Mouse (Mus musculus): ENCODE data around the gene Kmt2d.
"Not testable (repeated sequence)": the region's sequence is repeated elsewhere in the genome, so short reads cannot be mapped to it uniquely, and the experiment has no call there.

Kmt2d gene

GRCm38 (mm10) chr15:98871070-98871915 lies at the start of gene Kmt2d:
TSS of gene Kmt2d (minus strand) at chr15:98871204.
- DNase-seq (ENCODE audit: low read depth, low spot score): peak; percentile 62

- not testable (repeated sequence) for DNase-seq (ENCODE audit: low read depth, low spot score)
These were observed 47.5 kb upstream of the Kmt2d start for GRCm38 (mm10) chr15:98918499-98918895.

- DNase-seq (ENCODE audit: low read depth, low spot score): peak; percentile 100
These were observed 46.8 kb upstream of the Kmt2d start, which contains the start of gene Lmbr1l for GRCm38 (mm10) chr15:98917538-98918498. TSS of gene Lmbr1l (minus strand) at chr15:98918231.

- peak; percentile 45 for DNase-seq (ENCODE audit: low read depth, low spot score)
These were observed 46.1 kb upstream of the Kmt2d start for GRCm38 (mm10) chr15:98917091-98917490.

GRCm38 (mm10) chr15:98916016-98916415 lies 45.0 kb upstream of the Kmt2d start:
- DNase-seq (ENCODE audit: low read depth, low spot score): no peak

GRCm38 (mm10) chr15:98914903-98915302 lies 43.9 kb upstream of the Kmt2d start:
- DNase-seq (ENCODE audit: low read depth, low spot score): peak; percentile 37

GRCm38 (mm10) chr15:98904692-98905091 lies 33.7 kb upstream of the Kmt2d start:
- DNase-seq (ENCODE audit: low read depth, low spot score): peak; percentile 42

- DNase-seq (ENCODE audit: low read depth, low spot score): no peak
These were observed 31.6 kb upstream of the Kmt2d start for GRCm38 (mm10) chr15:98902600-98902999.

GRCm38 (mm10) chr15:98901530-98901929 lies 30.5 kb upstream of the Kmt2d start:
- DNase-seq (ENCODE audit: low read depth, low spot score): no peak

- no peak for DNase-seq (ENCODE audit: low read depth, low spot score)
These were observed 27.2 kb upstream of the Kmt2d start, which contains the start of gene Dhh for GRCm38 (mm10) chr15:98897928-98898800. TSS of gene Dhh (minus strand) at chr15:98898540.

- DNase-seq (ENCODE audit: low read depth, low spot score): no peak
These were observed 26.5 kb upstream of the Kmt2d start for GRCm38 (mm10) chr15:98897495-98897894.

- no peak for DNase-seq (ENCODE audit: low read depth, low spot score)
These were observed 24.9 kb upstream of the Kmt2d start for GRCm38 (mm10) chr15:98895635-98896589.

GRCm38 (mm10) chr15:98894746-98895634 lies 24.0 kb upstream of the Kmt2d start:
- no peak for DNase-seq (ENCODE audit: low read depth, low spot score)

- peak; percentile 62 for DNase-seq (ENCODE audit: low read depth, low spot score)
These were observed 23.1 kb upstream of the Kmt2d start, which contains the start of gene Rhebl1 for GRCm38 (mm10) chr15:98893940-98894745. TSS of gene Rhebl1 (minus strand) at chr15:98894540.

GRCm38 (mm10) chr15:98893036-98893435 lies 22.0 kb upstream of the Kmt2d start:
- DNase-seq (ENCODE audit: low read depth, low spot score): no peak

GRCm38 (mm10) chr15:98891907-98892606 lies 21.1 kb upstream of the Kmt2d start:
- DNase-seq (ENCODE audit: low read depth, low spot score): peak; percentile 80

- DNase-seq (ENCODE audit: low read depth, low spot score): no peak
These were observed 20.3 kb upstream of the Kmt2d start for GRCm38 (mm10) chr15:98891198-98891742.

Data from CD4-positive helper T cell, adult 2 months (primary cell).